Mouse (Mus musculus) MN1 (cell line): ENCODE data around the gene Ncoa3.

Experiments
- DNase-seq: peaks from one replicate; pipeline ENCODE4 v3.0.0-alpha.2; 2016; ENCODE audit warnings: low spot score

Gene Ncoa3

DNA sequence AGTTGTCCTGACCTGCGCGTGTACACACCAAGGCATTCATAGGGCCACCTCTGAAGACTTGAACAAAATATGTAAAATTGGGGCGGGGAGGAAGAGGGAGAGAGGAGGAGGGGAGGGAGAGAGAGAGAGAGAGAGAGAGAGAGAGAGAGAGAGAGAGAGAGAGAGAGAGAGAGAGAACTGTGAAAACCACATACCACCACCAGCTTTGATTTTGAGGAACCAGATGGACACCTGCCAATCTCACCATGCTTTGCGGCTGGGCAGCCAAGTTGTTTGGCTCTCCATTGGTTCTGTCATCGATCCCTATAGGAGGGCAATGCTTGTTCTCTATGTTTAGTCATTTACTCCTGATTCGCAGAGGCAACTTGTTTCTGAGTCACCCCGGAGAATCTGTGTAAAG lies 21.7 kb upstream of the Ncoa3 start:
- DNase-seq, result no peak

DNA sequence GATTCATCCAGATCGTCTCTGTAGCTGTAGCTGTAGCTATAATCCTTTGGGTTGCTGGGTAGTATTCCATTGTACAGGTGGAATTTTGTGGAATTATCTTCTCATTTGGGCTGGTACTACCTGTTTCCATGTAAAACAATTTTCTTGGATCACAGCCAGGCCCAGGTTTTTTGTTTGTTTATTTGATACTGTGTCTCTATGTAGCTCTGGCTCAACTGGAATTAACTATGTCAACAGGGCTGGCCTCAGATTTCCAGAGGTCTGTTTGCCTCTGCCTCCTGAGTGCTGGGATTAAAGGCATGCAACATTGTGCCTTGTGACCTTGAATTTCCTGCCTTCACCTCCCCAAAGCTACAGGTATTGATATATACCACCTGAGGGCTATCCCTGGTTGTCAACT lies 18.1 kb upstream of the Ncoa3 start:
- no peak for DNase-seq

DNA sequence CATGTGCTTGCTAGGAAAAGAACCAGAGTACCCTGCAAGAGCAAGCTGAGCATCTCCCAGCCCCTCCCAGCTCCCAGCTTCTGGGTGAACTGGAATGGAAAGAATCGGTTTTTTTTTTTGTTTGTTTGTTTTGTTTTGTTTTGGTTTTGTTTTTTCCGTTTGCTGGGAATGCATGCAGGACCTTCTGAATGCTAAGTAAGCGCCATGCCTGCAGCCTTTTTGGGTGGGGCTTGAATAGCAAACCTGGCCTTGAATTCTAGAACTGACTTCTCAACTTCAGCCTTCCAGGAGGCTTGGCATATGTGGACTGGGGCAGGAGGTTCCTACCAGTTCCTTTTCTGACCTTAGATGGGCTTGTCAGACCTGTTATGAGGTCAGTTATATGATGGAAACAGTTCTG lies 16.2 kb upstream of the Ncoa3 start:
- no peak for DNase-seq

DNA sequence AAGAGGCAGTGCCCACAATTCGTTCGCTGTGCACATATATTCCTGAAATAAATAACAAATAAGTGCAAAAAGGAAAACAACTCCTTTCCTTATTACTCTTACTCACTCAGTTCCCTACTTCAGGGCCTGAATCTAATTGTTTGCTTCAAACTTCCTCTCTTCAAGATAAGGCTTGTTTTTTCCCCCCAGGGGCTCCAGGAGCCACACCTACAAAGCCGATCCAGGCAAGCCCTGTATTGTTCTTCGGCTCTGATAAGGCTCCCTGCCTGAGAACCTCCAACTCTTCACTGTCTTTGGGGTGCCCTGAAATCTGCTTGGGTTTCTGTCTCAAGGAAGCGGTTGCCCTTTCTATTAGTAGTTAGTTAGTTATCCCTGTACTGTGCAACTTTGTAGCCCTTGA lies 15.6 kb upstream of the Ncoa3 start:
- DNase-seq, result no peak

DNA sequence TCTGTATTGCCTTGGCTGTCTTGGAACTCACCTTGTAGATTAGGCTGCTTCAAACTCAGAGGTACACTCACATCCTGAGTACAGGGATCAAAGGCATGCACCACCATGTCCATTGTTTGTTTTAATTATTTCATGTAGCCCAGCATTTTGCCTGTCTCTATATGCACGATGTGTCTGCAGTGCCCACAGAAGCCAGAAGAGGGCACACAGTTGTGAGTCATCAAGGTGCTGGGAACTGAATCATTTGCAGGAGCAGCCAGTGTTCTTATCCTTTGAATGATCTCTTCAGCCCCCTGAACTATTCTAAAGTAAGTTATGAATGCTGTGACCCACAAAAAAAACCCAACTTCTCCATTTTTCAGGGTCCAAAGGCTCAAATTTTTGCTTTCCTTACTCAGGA lies 14.3 kb upstream of the Ncoa3 start:
- DNase-seq, result no peak

DNA sequence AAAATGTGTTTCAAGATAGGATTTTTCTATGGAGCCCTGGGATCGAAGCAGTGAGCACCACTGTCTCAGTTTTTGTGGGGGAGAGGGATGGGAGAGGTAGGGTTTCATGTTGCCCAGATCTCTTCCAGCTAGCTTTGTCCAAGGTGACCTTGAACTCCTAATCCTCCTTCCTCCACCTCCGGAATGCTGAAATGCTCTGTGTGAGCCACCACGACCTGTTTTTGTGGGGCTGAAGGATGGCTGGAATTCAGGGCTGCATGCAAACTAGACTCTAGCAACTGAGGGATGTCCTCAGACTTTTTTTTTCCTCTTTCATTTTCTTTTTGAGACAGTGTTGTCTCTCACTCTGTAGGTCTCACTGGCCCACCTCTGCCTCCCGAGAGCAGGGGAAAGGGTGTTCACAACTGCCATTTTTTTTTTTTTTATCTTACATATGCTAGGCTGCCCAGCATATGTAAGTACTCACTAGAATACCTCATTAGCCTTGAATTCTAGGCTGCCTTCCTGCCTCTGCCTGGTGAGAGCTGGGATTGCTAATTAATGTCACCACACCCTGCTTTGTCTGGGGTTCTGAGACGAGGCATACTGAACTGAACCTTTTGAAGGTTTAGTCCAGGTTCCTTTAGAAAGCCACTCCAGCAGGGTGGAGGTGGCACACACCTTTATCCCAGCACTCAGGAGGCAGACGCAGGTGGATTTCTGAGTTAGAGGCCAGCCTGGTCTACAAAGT lies 11.0 kb upstream of the Ncoa3 start:
- no peak for DNase-seq

DNA sequence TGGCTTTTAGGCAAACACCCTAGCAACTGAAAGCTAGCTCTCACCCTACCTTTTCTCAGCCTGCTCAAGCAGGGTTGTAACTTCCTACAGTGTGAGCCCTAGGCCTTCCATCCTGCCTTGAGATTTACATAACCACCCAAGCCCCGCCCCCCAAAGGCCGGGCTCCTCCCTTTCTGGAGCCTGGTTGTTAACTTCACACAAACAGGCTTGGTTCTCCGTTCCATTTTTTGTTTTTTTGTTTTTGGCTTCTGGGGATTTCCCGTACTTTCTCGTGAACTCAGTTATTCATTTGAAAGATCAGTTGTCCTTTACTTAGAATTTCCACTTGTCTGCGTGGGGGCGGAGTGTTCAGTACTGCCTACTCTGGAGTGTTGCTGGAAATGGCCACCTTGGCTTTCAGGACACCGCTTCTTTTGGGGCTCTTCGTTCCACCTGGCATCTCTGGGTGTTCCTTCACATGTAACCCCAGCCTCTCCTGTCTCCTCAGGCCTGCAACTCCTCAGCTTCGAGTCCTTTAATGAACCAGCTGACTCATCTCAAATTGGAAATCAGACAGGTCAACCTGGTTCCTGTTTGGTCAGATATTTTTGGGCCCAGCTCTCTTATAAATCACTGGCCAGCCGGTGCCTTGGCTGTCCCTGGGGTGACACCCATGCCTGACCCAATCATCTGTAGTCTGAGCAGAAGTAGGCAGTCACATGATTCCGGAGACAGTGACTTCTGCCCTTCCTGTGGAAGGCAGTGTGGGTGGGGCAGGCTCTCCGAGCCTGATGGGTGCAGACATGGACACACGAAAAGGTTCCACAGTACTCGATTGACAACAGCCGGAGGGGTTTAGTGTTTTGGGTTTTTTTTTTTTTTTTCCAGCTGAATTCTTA lies 9.7 kb upstream of the Ncoa3 start:
- peak; percentile 64 for DNase-seq

DNA sequence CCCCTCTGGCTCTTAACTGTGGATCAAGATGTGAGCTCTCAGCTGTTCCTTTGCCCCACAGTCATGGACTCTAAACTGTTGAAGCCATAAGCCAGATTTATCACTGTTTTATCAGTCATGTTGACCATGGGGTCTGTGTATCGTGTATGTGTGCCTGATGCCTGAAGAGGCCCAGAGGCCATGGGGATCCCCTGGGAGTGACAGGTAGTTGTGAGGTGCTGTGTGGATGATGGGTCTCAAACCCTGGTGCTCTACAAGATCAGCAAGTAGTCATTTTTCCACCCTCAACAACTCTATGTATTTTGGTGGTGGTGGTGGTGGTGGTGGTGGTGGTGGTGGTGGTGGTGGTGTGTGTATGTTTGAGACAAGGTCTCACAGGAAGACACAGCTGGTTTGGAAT lies 8.1 kb upstream of the Ncoa3 start:
- no peak for DNase-seq

DNA sequence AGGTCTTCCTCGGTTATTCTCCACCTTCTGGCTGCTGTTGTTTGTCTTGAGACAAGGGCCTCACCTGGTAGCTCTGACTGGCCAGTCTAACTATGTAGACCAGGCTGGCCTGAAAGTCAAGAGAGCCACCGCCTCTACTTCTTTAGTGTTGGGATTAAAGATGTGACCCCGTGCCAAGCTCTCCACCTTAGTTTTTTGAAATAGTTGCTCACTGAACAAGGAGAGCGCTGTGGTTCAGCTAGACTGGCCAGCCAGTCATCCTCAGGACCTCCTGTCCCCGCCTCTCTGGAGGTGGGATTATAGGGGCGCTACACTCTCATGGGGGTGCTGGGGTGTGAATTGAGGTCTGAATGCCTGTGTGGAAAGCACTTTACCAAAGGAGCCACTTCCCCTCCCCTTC lies 7.5 kb upstream of the Ncoa3 start:
- no peak for DNase-seq

DNA sequence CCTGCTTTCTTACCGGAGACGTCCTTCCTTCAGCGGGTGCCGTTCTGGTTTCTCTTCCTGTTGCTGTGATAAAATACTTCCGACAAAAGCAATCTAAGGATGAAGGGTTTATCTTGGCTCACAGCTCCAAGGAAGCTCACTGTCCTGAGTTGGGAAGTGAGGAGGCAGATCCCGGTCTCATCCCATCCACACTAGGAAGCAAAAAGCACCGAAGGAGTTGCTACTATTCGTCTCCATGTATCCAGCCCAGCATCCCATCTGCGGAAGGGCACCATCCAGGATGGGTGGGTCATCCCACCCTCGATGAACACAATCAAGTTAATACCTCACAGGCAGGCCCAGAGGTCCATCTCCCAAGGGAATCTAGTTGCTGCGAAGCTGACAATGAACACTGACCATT lies 6.9 kb upstream of the Ncoa3 start:
- no peak for DNase-seq

DNA sequence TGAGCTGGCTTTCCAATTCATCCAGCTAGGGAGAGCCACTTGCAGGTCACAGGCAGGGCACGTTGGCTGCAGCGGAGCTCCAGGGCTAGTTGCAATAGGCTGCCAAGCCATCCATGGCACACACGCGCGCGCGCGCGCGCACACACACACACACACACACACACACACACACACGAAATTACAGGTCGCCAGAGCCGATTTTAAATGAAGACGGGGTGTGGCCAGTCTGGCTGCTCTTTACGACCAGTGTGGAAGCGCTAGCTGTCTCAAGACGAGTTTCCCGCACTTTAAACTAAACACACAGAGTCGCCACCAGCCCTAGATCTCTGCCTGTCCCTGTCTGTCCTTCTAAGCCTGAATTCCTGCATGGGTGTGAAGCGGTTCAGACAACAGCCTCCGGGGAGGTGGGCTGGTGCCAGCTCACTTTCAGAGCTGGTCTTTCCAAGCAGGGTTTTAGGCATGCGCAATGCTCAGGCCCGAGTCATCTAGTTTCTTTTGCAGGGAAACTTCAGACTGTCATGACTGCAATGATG lies 5.4 kb upstream of the Ncoa3 start:
- peak; percentile 73 for DNase-seq

DNA sequence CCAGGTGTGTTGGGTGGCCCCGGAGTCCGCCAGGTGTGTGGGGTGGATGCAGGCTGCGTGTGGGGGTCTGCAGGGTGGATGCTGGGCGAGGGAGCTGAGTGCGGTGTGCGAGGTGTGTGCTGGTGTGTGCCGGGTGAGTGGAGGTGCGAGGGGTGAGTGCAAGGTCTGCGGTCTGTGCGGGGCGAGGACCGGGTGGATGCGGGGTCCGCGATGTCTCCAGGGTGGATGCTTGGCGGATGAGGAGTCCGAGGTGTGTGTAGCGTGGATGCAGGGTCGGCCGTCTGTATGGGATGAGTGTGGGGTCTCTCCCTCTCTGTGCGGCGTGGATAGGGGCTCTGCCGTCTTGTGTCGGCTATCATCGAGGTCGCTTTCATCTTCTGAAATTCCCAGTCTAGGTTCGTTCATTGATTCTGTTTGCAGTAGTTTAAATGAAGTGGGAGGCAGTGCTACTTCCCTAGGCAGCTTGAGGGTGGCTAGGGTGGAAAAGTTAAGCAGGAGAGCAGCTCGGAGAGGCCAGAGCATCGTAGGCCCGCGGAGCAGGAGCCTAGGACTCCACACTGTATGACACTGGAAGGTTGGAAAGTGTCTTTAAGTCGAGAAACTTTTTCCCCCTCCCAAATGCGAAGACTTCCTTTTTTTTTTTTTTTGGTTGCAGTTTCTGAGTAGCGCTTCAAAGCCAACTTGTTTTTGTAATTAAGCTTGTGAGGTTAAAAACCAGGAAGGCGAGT lies 901 bp downstream of the Ncoa3 start:
- DNase-seq, result no peak

DNA sequence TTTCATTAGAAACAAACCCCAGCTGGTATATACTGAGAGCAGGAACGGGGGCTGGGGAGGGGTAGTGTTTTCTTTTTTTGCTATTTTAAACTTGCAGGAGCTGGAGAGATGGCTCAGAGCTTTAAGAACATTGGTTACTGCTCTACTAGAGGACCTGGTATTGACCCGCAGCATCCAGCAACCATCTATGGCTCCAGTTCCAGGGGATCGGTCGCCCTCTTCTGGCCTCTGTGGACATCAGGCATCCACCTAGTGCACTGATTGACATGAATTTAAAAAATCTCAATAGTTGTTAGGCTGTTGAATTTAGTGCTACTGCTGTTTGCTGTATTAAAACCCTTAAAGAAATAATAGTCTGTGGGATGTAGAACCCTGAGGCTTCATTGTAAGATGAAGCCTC lies 1.9 kb downstream of the Ncoa3 start:
- DNase-seq, result no peak

DNA sequence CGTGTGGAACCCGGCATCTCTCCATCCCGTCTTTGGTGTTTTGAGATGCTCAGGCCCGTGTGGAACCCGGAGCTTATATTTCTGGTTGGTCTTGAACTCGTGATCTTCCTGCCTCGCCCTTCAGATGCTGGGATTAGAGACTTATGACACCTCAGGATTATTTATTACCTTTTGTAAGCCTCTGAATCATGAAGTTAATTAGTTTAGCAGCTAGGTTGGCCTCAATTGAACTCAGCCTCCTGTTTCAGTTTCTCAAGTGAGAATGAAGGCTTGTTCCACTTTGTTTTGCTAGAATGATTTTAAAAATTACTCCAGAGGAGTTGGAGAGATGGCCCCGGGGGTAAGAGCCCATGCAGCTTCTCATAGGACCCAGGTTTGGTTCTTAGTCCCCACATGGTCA lies 3.3 kb downstream of the Ncoa3 start:
- no peak for DNase-seq

DNA sequence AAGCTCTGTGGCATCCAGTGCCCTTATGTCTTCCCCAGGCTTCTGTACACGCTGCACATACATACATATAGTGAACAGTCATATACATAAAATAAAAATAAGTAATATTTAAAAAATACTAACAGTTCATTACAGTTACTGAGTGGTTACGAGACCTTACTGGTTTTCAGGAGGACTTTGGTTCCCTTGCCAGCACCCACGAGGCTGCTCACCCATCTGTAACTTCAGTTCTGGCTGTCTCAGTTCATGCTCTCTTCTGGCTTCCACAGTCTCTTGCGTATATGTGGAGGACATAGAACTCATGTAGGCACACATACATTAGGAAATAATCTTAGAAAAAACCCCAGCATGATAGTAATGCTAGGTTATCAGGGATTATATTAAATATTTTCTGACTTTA lies 3.7 kb downstream of the Ncoa3 start:
- DNase-seq, result no peak

DNA sequence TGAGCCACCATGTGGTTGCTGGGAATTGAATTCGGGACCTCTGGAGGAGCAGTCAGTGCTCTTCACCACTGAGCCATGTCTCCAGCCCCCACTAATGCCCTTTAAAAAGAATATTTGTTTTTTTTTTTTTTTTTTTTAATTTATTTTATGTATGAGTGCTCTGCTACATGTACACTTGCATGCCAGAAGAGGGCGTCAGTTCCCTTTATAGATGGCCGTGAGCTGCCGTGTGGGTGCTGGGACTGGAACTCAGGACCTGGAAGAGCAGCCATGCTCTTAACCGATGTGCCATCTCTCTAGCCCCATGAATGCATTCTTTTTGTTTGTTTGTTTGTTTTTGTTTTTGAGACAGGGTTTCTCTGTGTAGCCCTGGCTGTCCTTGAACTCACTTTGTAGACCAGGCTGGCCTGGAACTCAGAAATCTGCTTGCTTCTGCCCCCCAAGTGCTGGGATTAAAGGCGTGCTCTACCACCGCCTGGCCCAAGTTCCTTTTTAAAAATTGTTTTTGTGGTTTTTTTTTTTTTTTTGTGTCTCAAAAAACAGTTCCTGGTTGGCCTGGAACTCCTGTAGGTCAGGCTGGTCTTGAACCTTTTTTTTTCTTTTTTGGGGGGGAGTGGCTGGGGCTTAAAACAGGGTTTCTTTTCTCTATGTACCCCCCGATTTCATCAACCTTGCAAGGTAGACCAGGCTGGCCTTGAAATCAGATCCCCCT lies 5.0 kb downstream of the Ncoa3 start:
- DNase-seq, result no peak

DNA sequence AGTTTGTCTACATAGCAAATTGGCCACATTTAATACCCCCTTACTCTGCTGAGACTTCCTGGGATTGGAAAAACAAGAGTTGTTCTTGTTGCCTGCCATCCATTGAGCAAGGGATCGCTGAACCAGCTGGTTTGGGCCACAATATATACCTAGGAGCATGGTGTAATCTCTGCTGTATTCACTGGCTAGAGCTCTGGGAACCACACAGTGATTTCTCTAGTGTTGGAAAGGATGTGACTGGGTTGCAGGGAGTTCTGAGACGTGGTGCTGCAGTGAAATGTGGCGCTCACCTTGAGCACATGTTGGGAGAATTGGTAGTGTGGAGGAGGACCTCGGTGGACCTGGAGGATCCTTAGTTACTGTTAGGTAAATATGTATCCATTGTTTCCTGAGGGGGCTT lies 6.5 kb downstream of the Ncoa3 start:
- DNase-seq, result no peak

DNA sequence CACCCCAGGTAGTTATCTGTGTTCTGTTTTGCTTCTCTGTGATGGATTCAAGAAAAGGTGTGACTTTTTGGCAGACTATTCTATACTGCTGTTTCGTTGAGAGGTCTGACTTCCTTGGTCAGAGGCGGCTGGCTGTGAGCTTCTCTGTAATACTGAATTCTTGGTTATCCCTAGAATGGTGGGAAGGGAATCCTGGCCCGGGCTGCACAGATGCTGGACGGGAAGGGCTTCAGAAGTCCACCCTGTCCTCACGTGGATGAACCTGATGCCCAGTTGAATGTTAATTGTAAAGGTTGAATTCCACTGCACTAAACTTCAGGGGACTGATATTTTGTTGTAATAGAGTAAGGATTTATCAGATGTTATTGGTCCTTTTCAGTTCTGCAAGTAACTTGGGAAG lies 7.4 kb downstream of the Ncoa3 start:
- no peak for DNase-seq

DNA sequence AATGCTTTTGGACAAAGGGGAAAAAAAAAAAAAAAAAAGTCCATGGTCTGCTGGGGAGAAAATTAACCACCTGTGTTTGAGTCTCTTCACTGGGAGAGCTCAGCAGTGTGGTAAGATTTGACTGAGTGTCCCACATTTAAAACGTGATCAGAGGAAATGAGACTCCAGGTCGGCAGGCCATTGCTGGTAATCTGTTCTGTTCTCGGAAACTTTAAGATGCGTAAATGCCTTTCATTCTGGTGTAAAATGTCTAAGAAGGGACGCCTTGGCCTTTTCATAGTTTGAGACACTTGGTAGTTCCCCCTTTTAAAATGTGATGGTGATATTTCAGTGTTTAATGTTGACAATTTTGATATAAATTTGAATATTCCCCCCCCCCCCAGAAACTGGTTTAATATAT lies 7.8 kb downstream of the Ncoa3 start:
- DNase-seq, result no peak

DNA sequence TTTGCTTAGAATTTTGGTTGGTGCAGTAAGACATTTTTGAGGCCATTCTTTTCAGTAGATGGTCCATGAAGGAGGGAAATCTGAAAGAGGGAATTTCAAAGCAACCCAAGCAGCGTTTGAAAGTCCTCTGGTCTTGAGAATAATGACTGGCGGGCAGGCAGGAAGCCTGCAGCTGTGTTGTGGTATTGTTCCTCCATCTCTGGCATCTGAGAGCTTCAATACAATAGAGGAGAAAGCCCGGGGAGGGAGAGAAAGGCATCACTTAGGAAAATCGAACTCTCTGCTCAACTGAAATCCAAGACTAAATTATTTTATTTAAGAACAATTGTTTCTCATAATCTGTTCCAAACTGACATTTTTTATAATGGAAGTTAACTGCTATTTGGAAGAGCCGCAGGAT lies 8.3 kb downstream of the Ncoa3 start:
- DNase-seq, result no peak

DNA sequence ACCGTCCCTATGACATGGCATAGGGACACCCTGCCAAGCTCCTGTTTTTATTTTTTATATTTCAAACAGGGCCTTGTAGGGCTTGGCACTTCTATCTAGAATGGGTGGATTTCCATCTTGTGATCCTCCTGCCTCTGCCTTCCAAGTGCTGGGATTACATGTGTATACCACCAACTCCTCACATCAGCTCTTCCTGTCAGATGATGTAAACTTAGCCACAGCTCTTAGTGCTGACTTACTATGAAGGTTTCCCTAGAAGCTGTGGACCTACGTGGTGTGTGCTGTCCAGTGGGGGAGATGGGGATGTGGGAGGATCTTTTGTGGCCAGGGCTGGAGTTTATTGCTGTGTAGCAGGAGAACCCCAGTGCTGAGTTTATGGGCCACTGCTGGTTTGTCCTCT lies 8.9 kb downstream of the Ncoa3 start:
- no peak for DNase-seq

DNA sequence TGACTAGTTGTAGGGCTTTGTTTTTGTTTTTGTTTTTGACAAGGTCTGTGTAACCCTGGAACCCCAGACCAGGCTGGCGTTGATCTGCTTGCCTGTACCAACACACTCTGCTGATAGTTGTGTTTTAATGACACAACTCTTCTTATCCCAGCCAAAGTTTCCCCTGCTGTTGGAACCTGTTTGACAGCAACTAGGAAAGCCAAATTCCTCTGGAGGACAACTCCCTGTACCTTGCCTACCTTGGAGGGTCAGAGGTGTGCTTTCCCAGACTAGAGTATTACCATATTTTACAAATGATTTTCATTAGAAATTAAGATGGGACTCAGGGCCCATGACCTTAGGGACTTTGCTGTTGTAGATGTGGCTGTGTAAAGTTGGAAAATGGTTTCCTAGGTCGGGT lies 9.3 kb downstream of the Ncoa3 start:
- DNase-seq, result no peak
